Mouse (Mus musculus) lung, embryonic 15.5 days (tissue): Measurements from ENCODE around the gene Mlf2. TPM values are rescaled to one million over a fixed set of nuclear protein-coding genes. Genes with fewer than 3 reads are reported as not detected.

Experiments
- polyA plus RNA-seq: library from polyadenylated mRNA; unstranded; fragments of >200 nt; fragmentation: Nextera tagmentation; extraction: Ambion mirVana; gene quantifications from 2 replicates; pipeline ENCODE4 v1.2.1, GENCODE M21; 2015

The Mlf2 gene
- polyA plus RNA-seq, 1 experiment from 2014 or later = 378 TPM

Other genes with a start within 250 kb of the Mlf2 start
- gene Emg1, start 219.2 kb upstream of the Mlf2 start, polyA plus RNA-seq = 199 and 200 TPM in 2 replicates
- 327 and 340 TPM in 2 replicates for gene Phb2, start 219.1 kb upstream of the Mlf2 start, polyA plus RNA-seq
- gene Ptpn6, start 192.7 kb upstream of the Mlf2 start, polyA plus RNA-seq = 17.3 and 24.3 TPM in 2 replicates
- gene Grcc10, start 190.0 kb upstream of the Mlf2 start, polyA plus RNA-seq = 406 and 416 TPM in 2 replicates
- gene Gm45234, start 175.4 kb upstream of the Mlf2 start, polyA plus RNA-seq = not detected in 2 replicates
- 15.6 and 16.1 TPM in 2 replicates for gene Atn1, start 174.9 kb upstream of the Mlf2 start, polyA plus RNA-seq
- gene Eno2, start 161.7 kb upstream of the Mlf2 start, polyA plus RNA-seq = 2.1 and 3.4 TPM in 2 replicates
- 11.7 and 13.7 TPM in 2 replicates for gene Lrrc23, start 151.7 kb upstream of the Mlf2 start, polyA plus RNA-seq
- gene Spsb2, start 122.7 kb upstream of the Mlf2 start, polyA plus RNA-seq = 11.6 and 12.7 TPM in 2 replicates
- gene Tpi1, start 117.1 kb upstream of the Mlf2 start, polyA plus RNA-seq = 712 and 746 TPM in 2 replicates
- 149 and 152 TPM in 2 replicates for gene Usp5, start 101.9 kb upstream of the Mlf2 start, polyA plus RNA-seq
- gene Cdca3, start 101.8 kb upstream of the Mlf2 start, polyA plus RNA-seq = 188 and 197 TPM in 2 replicates
- gene Gnb3, start 91.1 kb upstream of the Mlf2 start, polyA plus RNA-seq = 0.38 and 1.1 TPM in 2 replicates
- 23.9 and 26.9 TPM in 2 replicates for gene P3h3, start 73.6 kb upstream of the Mlf2 start, polyA plus RNA-seq
- gene Gpr162, start 67.4 kb upstream of the Mlf2 start, polyA plus RNA-seq = 0.54 and 0.59 TPM in 2 replicates
- gene Cd4, start 43.2 kb upstream of the Mlf2 start, polyA plus RNA-seq = 0.08 and 0.26 TPM in 2 replicates
- 2.3 TPM in 2 replicates for gene Lag3, start 19.7 kb upstream of the Mlf2 start, polyA plus RNA-seq
- gene Ptms, start 11.3 kb upstream of the Mlf2 start, polyA plus RNA-seq = 454 and 458 TPM in 2 replicates
- gene Cops7a, start 34.2 kb downstream of the Mlf2 start, polyA plus RNA-seq = 142 and 151 TPM in 2 replicates
- 0.74 and 0.96 TPM in 2 replicates for gene Pianp, start 65.3 kb downstream of the Mlf2 start, polyA plus RNA-seq
- 21.3 and 24.4 TPM in 2 replicates for gene Zfp384, start 77.8 kb downstream of the Mlf2 start, polyA plus RNA-seq
- 138 and 149 TPM in 2 replicates for gene Ing4, start 108.4 kb downstream of the Mlf2 start, polyA plus RNA-seq
- gene Acrbp, start 118.3 kb downstream of the Mlf2 start, polyA plus RNA-seq = 10.8 and 12.9 TPM in 2 replicates
- 0.38 and 0.69 TPM in 2 replicates for gene Lpar5, start 136.5 kb downstream of the Mlf2 start, polyA plus RNA-seq
- 68.5 and 69.3 TPM in 2 replicates for gene Chd4, start 164.6 kb downstream of the Mlf2 start, polyA plus RNA-seq
- 56.5 and 58.8 TPM in 2 replicates for gene Nop2, start 200.5 kb downstream of the Mlf2 start, polyA plus RNA-seq
- gene Iffo1, start 213.9 kb downstream of the Mlf2 start, polyA plus RNA-seq = 5.7 and 6.8 TPM in 2 replicates
- gene Gapdh, start 235.1 kb downstream of the Mlf2 start, polyA plus RNA-seq = 1,765 and 1,844 TPM in 2 replicates